Mouse (Mus musculus) kidney, adult 2 months (tissue): ENCODE results near the gene Dync1li1.

Experiments
- CTCF ChIP-seq: fragments of 200-500 bp; conservative IDR thresholded peaks from 2 replicates; pipeline ENCODE4 v1.5.1; 2011; ENCODE audit warnings: low read depth, mild to moderate bottlenecking, control low read depth, low read length, moderate library complexity, mixed read lengths; ENCODE audit not compliant: insufficient read depth, insufficient read length
- POLR2A ChIP-seq: fragments of 200-500 bp; IDR thresholded peaks from one replicate; pipeline ENCODE4 v1.6.1; 2011; ENCODE audit warnings: low read depth, low read length, control low read depth

- TF ChIP-seq POLR2A (no peak), CTCF (no peak)
Observed at GRCm38 (mm10) chr9:114733238-114733637, 44.6 kb downstream of the Dync1li1 start.
